Mouse (Mus musculus) liver, embryonic 16.5 days (tissue): ENCODE measurements at regions not wholly inside any gene's neighbourhood (a gene's known extent, or its start where the extent isn't known, plus 50 kb on each side); places are given as distances from the start of the nearest gene placed in this dataset.
A peak's percentile ranks its signal among the peaks of the same experiment; 100 is the strongest.

ENCODE experiments used
- ATAC-seq: fragments of 200-750 bp; cut with Nextera tagmentation; 2 replicates; pipeline ENCODE4 v1.8.0; 2017; ENCODE audit warnings: low read depth, mild to moderate bottlenecking, moderate number of reproducible peaks, moderate library complexity
- H3K27ac ChIP-seq: fragments of 300-500 bp; sonication (generic); 2 replicates; pipeline ENCODE4 v1.5.1; 2014; ENCODE audit warnings: mild to moderate bottlenecking, low read length
- H3K27me3 ChIP-seq: fragments of 300-500 bp; sonication (generic); 2 replicates; pipeline ENCODE4 v1.6.1; 2014; ENCODE audit warnings: low read depth, low read length, mixed read lengths; ENCODE audit not compliant: control insufficient read depth, insufficient read depth
- H3K36me3 ChIP-seq: fragments of 300-500 bp; sonication (generic); 2 replicates; pipeline ENCODE4 v1.6.1; 2014; ENCODE audit warnings: mild to moderate bottlenecking; ENCODE audit not compliant: control insufficient read depth, insufficient read depth
- H3K4me1 ChIP-seq: fragments of 300-500 bp; sonication (generic); 2 replicates; pipeline ENCODE4 v1.6.1; 2014; ENCODE audit warnings: low read depth, low read length, mixed read lengths; ENCODE audit not compliant: control insufficient read depth
- H3K4me2 ChIP-seq: fragments of 300-500 bp; sonication (generic); 2 replicates; pipeline ENCODE4 v1.6.1; 2014; ENCODE audit warnings: low read depth, low read length, mixed read lengths
- H3K4me3 ChIP-seq: fragments of 300-500 bp; sonication (generic); 2 replicates; pipeline ENCODE4 v1.5.1; 2014; ENCODE audit warnings: low read depth, mild to moderate bottlenecking, low read length
- H3K9ac ChIP-seq: fragments of 300-500 bp; sonication (generic); 2 replicates; pipeline ENCODE4 v1.6.1; 2014; ENCODE audit warnings: low read depth, low read length
- H3K9me3 ChIP-seq: fragments of 300-500 bp; sonication (generic); replicated peaks from 2 replicates; pipeline ENCODE4 v1.6.1; 2016; ENCODE audit warnings: low read length; ENCODE audit not compliant: control insufficient read depth
- WGBS: fragments of 180-500 bp; shearing (Covaris S2); extraction: QIAGEN DNeasy Blood & Tissue Kit; methylation state at CpG from one replicate; pipeline ENCODE4 v1.1.7; 2014; ENCODE audit not compliant: insufficient replicate concordance; 5-methylcytosine and 5-hydroxymethylcytosine counted together

DNA sequence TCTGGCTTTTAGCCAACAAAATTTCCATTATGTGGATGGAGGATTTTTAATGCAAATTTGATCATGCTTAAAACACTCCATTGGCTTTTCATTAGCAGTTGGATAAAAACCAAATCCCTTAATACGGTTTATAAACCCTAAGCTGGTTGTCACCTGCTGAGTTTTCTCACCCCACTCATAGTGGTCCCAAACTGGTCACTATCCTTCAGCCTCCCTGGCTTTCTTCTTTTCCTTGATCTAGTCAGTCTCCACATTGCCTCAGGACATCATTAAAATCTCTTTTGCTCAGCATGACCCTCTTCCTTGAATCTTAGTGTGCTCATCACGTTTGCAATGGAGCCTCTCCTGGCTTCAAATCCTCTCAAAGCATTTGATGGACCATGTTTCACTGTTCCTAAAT, 340.9 kb upstream of the Cntn3 start:
- Histone ChIP-seq H3K9ac (no peak overlapping the region), H3K27ac (no peak overlapping the region), H3K36me3 (no peaks in the 10 kb centered on the region), H3K27me3 (no peaks in the 10 kb centered on the region), H3K4me3 (no peak overlapping the region), H3K9me3 (no peaks in the 10 kb centered on the region), H3K4me1 (no peaks in the 10 kb centered on the region), H3K4me2 (no peak overlapping the region)
- 34% methylated on average over 2 of the region's 2 CpGs for WGBS
- ATAC-seq: no peak

DNA sequence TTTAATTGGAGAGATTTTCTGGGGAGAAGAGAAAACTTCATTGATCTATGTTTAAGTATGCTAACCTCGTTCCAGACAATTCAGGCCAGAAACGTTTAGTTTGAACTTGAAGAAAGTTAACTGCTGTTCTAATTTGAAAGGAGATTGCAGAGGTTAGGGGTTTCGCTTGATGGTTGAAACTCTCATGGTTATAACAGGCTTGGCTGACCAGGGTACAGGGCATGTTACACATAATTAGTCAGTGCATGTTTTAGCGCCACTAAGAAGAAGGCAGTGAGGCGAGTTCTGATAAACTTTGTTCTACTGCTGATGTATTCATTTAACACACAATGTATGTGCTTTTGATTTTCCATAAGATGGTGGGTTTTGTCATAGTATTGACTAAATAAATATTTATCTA, 331.1 kb upstream of the Cntn3 start:
- H3K27me3 ChIP-seq: no peaks in the 10 kb centered on the region
- H3K4me2 ChIP-seq: no peak overlapping the region
- H3K9me3 ChIP-seq: no peaks in the 10 kb centered on the region
- no peak for ATAC-seq
- no peak overlapping the region for H3K27ac ChIP-seq
- H3K4me1 ChIP-seq: no peaks in the 10 kb centered on the region
- no peaks in the 10 kb centered on the region for H3K36me3 ChIP-seq
- WGBS: 61% methylated on average over 5 of the region's 5 CpGs
- no peak overlapping the region for H3K9ac ChIP-seq
- H3K4me3 ChIP-seq: no peak overlapping the region

- no peak overlapping the region for H3K4me2 ChIP-seq
- no peak overlapping the region for H3K9ac ChIP-seq
- WGBS: 13% methylated on average over 1 of the region's 1 CpGs
- H3K27me3 ChIP-seq: no peaks in the 10 kb centered on the region
- no peaks in the 10 kb centered on the region for H3K4me1 ChIP-seq
- 0 out of 2 replicates have a peak overlapping the region, but pooled peaks have one; percentile 55 for H3K27ac ChIP-seq
- peak; percentile 100 for ATAC-seq
- H3K9me3 ChIP-seq: no peaks in the 10 kb centered on the region
- no peak overlapping the region for H3K4me3 ChIP-seq
- H3K36me3 ChIP-seq: no peaks in the 10 kb centered on the region
These were observed 327.7 kb upstream of the Cntn3 start for GRCm38 (mm10) chr6:102900407-102901110.

DNA sequence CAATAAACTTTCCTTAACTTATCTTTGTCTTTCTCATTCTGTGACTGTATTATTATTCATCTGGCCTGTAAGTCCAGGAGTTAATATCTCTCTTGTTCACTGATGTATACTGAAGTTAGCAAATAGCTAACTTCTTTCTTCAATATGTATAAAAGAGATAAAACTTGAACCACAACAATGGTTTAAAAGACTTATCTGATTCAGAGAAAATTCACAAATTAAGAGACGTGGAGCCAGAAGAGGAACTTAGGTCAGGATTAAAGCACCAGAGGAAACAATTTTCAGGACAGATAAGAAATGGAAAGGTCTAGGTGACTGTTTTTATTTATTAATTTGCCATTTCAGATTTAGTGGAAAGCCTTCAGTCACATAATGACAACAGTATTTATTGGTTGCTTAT, 295.5 kb upstream of the Cntn3 start:
- no peak overlapping the region for H3K9ac ChIP-seq
- H3K27ac ChIP-seq: no peak overlapping the region
- H3K4me1 ChIP-seq: no peaks in the 10 kb centered on the region
- ATAC-seq: no peak
- H3K4me2 ChIP-seq: no peak overlapping the region
- no peak overlapping the region for H3K4me3 ChIP-seq
- 23% methylated on average over 1 of the region's 1 CpGs for whole genome bisulfite sequencing
- H3K36me3 ChIP-seq: no peaks in the 10 kb centered on the region
- H3K27me3 ChIP-seq: no peaks in the 10 kb centered on the region
- no peaks in the 10 kb centered on the region for H3K9me3 ChIP-seq

GRCm38 (mm10) chr6:102844507-102844906, 271.6 kb upstream of the Cntn3 start:
- H3K9ac ChIP-seq: no peak overlapping the region
- ATAC-seq: peak; percentile 53; the same call in 1 of the 2 replicates
- H3K4me3 ChIP-seq: no peak overlapping the region
- 24% methylated on average over 1 of the region's 1 CpGs for WGBS
- no peaks in the 10 kb centered on the region for H3K36me3 ChIP-seq
- no peaks in the 10 kb centered on the region for H3K4me1 ChIP-seq
- no peak overlapping the region for H3K4me2 ChIP-seq
- H3K27ac ChIP-seq: no peak overlapping the region
- no peaks in the 10 kb centered on the region for H3K27me3 ChIP-seq
- H3K9me3 ChIP-seq: no peaks in the 10 kb centered on the region

DNA sequence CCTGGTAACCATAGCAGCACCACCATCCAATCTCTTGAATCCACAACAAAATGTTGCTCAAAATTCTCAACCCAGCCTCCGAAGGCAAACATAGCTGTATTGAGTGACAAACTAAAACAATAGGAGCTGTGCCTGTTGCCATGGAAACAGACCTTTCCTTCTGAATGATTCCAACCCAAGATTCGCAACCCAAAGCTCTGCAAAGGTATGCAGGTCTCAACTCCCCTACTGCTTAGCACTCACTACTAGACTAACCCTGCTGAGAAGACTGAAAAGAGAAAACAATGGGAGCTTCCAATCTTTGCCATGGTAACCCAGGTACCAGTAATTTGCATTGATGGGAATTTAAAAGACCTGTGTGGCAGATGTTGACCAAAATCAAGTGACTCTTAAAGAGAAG, 260.2 kb upstream of the Cntn3 start:
- Histone ChIP-seq H3K36me3 (no peaks in the 10 kb centered on the region), H3K4me1 (no peaks in the 10 kb centered on the region), H3K27ac (no peak overlapping the region), H3K27me3 (no peaks in the 10 kb centered on the region), H3K9me3 (no peaks in the 10 kb centered on the region), H3K4me2 (no peak overlapping the region), H3K4me3 (no peak overlapping the region), H3K9ac (no peak overlapping the region)
- ATAC-seq: no peak
- 28% methylated on average over 2 of the region's 2 CpGs for WGBS
